In the genomic region with DNA sequence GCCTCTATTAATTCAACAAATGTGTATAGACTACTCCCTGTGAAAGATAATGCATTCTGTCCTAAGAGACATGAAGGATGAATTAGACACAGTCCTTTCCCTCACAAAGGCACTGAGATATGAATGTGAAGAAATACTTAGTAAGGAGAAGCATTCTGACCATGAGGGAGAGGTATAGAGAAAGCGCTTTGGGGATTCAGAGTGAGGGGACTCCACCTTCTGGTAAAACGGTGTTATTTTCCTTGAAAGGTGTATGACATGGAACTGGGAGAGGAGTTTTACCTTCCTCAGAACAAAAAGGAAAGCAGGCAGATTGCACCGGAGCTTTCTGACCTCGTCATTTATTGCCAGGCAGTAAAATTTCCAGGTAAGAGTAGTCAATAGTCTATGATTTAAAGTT, we compare ENCODE assay signal across 21 mouse cellular contexts.
A peak's percentile ranks its signal among the peaks of the same experiment; 100 is the strongest.
DNase-seq lines count a peak whose midpoint lies in the region; ATAC-seq and TF ChIP-seq lines count a peak whose summit lies in the region.
"Had no signal": no experiment of that assay in that cellular context is flagged by ENCODE, and none has a peak within 500 bp of the region (broad histone marks: within the 10 kb centered on the region; RNA-seq: fewer than 3 reads in every experiment).

No protein-coding gene starts in this region.

- no peaks in the 10 kb centered on the region for H3K27me3 ChIP-seq in forebrain, postnatal 0 days (ENCODE audit: insufficient read depth, low read length)
- H3K27me3 ChIP-seq in forebrain, embryonic 15.5 days = no peaks in the 10 kb centered on the region
- no peaks in the 10 kb centered on the region for H3K27me3 ChIP-seq in kidney, postnatal 0 days (ENCODE audit: insufficient read depth, low read length)
- no peaks in the 10 kb centered on the region for H3K27me3 ChIP-seq in midbrain, postnatal 0 days (ENCODE audit: insufficient read depth, low read length)
- H3K27me3 ChIP-seq in midbrain, embryonic 16.5 days (ENCODE audit: control insufficient read depth, insufficient read depth, low read depth, low read length) = no peaks in the 10 kb centered on the region
- no peaks in the 10 kb centered on the region for H3K27me3 ChIP-seq in stomach, postnatal 0 days (ENCODE audit: control insufficient read depth, insufficient read depth, low read length)
- H3K27me3 ChIP-seq: heart, embryonic 15.5 days; hindbrain, embryonic 13.5 days; neural tube, embryonic 15.5 days had no signal

- peak; percentile 50 for TF ChIP-seq CTCF in forebrain, postnatal 0 days (IDR thresholded peaks at IDR 0.05; ENCODE audit: low read depth)
- TF ChIP-seq CTCF in kidney, postnatal 0 days (IDR thresholded peaks at IDR 0.05; ENCODE audit: low read depth) = peak; percentile 61
- TF ChIP-seq CTCF in midbrain, postnatal 0 days (IDR thresholded peaks at IDR 0.05) = peak; percentile 65
- TF ChIP-seq CTCF in stomach, postnatal 0 days (IDR thresholded peaks at IDR 0.05; ENCODE audit: low read depth) = peak; percentile 53

- 66% methylated on average over 4 of the region's 4 CpGs for WGBS in forebrain, postnatal 0 days
- WGBS in forebrain, embryonic 15.5 days = 64% methylated on average over 4 of the region's 4 CpGs
- WGBS in kidney, postnatal 0 days = 47% methylated on average over 4 of the region's 4 CpGs
- 69% methylated on average over 4 of the region's 4 CpGs for WGBS in midbrain, postnatal 0 days
- WGBS in midbrain, embryonic 16.5 days = 69% methylated on average over 4 of the region's 4 CpGs
- WGBS in stomach, postnatal 0 days = 60% methylated on average over 4 of the region's 4 CpGs

- no peaks in the 10 kb centered on the region for H3K36me3 ChIP-seq in forebrain, postnatal 0 days (ENCODE audit: insufficient read depth)
- no peaks in the 10 kb centered on the region for H3K36me3 ChIP-seq in forebrain, embryonic 15.5 days
- H3K36me3 ChIP-seq in kidney, postnatal 0 days (ENCODE audit: insufficient read depth, low read length) = no peaks in the 10 kb centered on the region
- no peaks in the 10 kb centered on the region for H3K36me3 ChIP-seq in midbrain, postnatal 0 days (ENCODE audit: insufficient read depth, low read length)
- H3K36me3 ChIP-seq in midbrain, embryonic 16.5 days (ENCODE audit: control insufficient read depth, insufficient read depth, low read length) = no peaks in the 10 kb centered on the region
- H3K36me3 ChIP-seq in stomach, postnatal 0 days (ENCODE audit: control insufficient read depth, insufficient read depth, low read length) = peaks cover 2% of the 10 kb centered on the region; the same call in 1 of the 2 replicates
- H3K36me3 ChIP-seq: hindbrain, embryonic 13.5 days; midbrain, embryonic 10.5 days; neural tube, embryonic 15.5 days had no signal

- H3K4me3 ChIP-seq in forebrain, postnatal 0 days (ENCODE audit: low read depth, low read length) = no peak overlapping the region
- no peak overlapping the region for H3K4me3 ChIP-seq in forebrain, embryonic 15.5 days
- no peak overlapping the region for H3K4me3 ChIP-seq in kidney, postnatal 0 days (replicated peaks; ENCODE audit: low read depth, low read length)
- H3K4me3 ChIP-seq in midbrain, postnatal 0 days (ENCODE audit: low read depth, low read length) = no peak overlapping the region
- no peak overlapping the region for H3K4me3 ChIP-seq in midbrain, embryonic 16.5 days (ENCODE audit: low read depth, low read length)
- no peak overlapping the region for H3K4me3 ChIP-seq in stomach, postnatal 0 days (ENCODE audit: low read depth, low read length)
- H3K4me3 ChIP-seq: heart, embryonic 15.5 days; hindbrain, embryonic 13.5 days; midbrain, embryonic 10.5 days; myocyte; neural tube, embryonic 15.5 days had no signal

- H3K4me2 ChIP-seq in forebrain, postnatal 0 days (ENCODE audit: low read depth) = no peak overlapping the region
- H3K4me2 ChIP-seq in forebrain, embryonic 15.5 days (replicated peaks) = no peak overlapping the region
- H3K4me2 ChIP-seq in kidney, postnatal 0 days (ENCODE audit: low read length) = no peak overlapping the region
- no peak overlapping the region for H3K4me2 ChIP-seq in midbrain, postnatal 0 days (ENCODE audit: low read depth, low read length, poor library complexity, severe bottlenecking)
- no peak overlapping the region for H3K4me2 ChIP-seq in midbrain, embryonic 16.5 days (ENCODE audit: low read length)
- no peak overlapping the region for H3K4me2 ChIP-seq in stomach, postnatal 0 days (replicated peaks; ENCODE audit: low read depth)
- H3K4me2 ChIP-seq: heart, embryonic 15.5 days; hindbrain, embryonic 13.5 days; neural tube, embryonic 15.5 days had no signal

- peak; percentile 10 for DNase-seq in forebrain, postnatal 0 days
- peak; percentile 55 for DNase-seq in kidney, postnatal 0 days (ENCODE audit: low spot score)
- no peak for DNase-seq in kidney, postnatal 36 days
- DNase-seq in midbrain, postnatal 0 days (ENCODE audit: low spot score) = peak; percentile 45
- DNase-seq in stomach, postnatal 0 days (ENCODE audit: low spot score) = no peak
- DNase-seq in spleen, postnatal 36 days (ENCODE audit: low spot score in 2 of 2) = no peak
- DNase-seq: adrenal gland, adult 2 months; B cell, adult 2 months; gastrocnemius, postnatal 25 days; kidney, adult 11 months; left cerebral cortex, postnatal 4 days; liver; lung, adult 2 months had no signal

- ATAC-seq in forebrain, postnatal 0 days = no peak
- ATAC-seq in forebrain, embryonic 15.5 days (replicated peaks) = no peak
- no peak for ATAC-seq in kidney, postnatal 0 days (replicated peaks; ENCODE audit: low FRiP score, low read depth)
- no peak for ATAC-seq in midbrain, postnatal 0 days (ENCODE audit: low FRiP score)
- no peak for ATAC-seq in midbrain, embryonic 16.5 days
- no peak for ATAC-seq in stomach, postnatal 0 days (ENCODE audit: low FRiP score, low TSS enrichment)

- no peak overlapping the region for H3K9ac ChIP-seq in forebrain, postnatal 0 days
- H3K9ac ChIP-seq in forebrain, embryonic 15.5 days (replicated peaks) = no peak overlapping the region
- H3K9ac ChIP-seq in kidney, postnatal 0 days (ENCODE audit: low read depth, low read length) = no peak overlapping the region
- no peak overlapping the region for H3K9ac ChIP-seq in midbrain, postnatal 0 days (replicated peaks; ENCODE audit: low read length, poor library complexity, severe bottlenecking)
- no peak overlapping the region for H3K9ac ChIP-seq in midbrain, embryonic 16.5 days (ENCODE audit: low read depth, low read length)
- H3K9ac ChIP-seq in stomach, postnatal 0 days (ENCODE audit: low read length) = no peak overlapping the region
- H3K9ac ChIP-seq: heart, embryonic 15.5 days; hindbrain, embryonic 13.5 days; neural tube, embryonic 15.5 days had no signal

- H3K4me1 ChIP-seq in forebrain, postnatal 0 days (ENCODE audit: insufficient read depth) = no peaks in the 10 kb centered on the region
- no peaks in the 10 kb centered on the region for H3K4me1 ChIP-seq in forebrain, embryonic 15.5 days
- no peaks in the 10 kb centered on the region for H3K4me1 ChIP-seq in kidney, postnatal 0 days (replicated peaks; ENCODE audit: insufficient read depth, low read length)
- no peaks in the 10 kb centered on the region for H3K4me1 ChIP-seq in midbrain, postnatal 0 days (ENCODE audit: insufficient read depth, low read length)
- H3K4me1 ChIP-seq in midbrain, embryonic 16.5 days (ENCODE audit: control insufficient read depth, insufficient read depth, low read length) = no peaks in the 10 kb centered on the region
- H3K4me1 ChIP-seq in stomach, postnatal 0 days (replicated peaks; ENCODE audit: control insufficient read depth, insufficient read depth) = no peaks in the 10 kb centered on the region
- H3K4me1 ChIP-seq: heart, embryonic 15.5 days; hindbrain, embryonic 13.5 days; midbrain, embryonic 10.5 days; neural tube, embryonic 15.5 days had no signal

- H3K9me3 ChIP-seq in forebrain, postnatal 0 days (ENCODE audit: low read length) = no peaks in the 10 kb centered on the region
- H3K9me3 ChIP-seq in forebrain, embryonic 15.5 days = no peaks in the 10 kb centered on the region
- H3K9me3 ChIP-seq in kidney, postnatal 0 days (replicated peaks; ENCODE audit: low read length) = no peaks in the 10 kb centered on the region
- H3K9me3 ChIP-seq in midbrain, postnatal 0 days (ENCODE audit: low read length) = no peaks in the 10 kb centered on the region
- no peaks in the 10 kb centered on the region for H3K9me3 ChIP-seq in midbrain, embryonic 16.5 days (replicated peaks; ENCODE audit: control insufficient read depth, low read length, poor library complexity, severe bottlenecking)
- H3K9me3 ChIP-seq in stomach, postnatal 0 days (ENCODE audit: control insufficient read depth, low read length) = no peaks in the 10 kb centered on the region
- H3K9me3 ChIP-seq: heart, embryonic 15.5 days; hindbrain, embryonic 13.5 days; midbrain, embryonic 10.5 days; neural tube, embryonic 15.5 days had no signal

- TF ChIP-seq EP300 in stomach, postnatal 0 days (optimal IDR thresholded peaks at IDR 0.05) = no peak

- no peak overlapping the region for H3K27ac ChIP-seq in forebrain, postnatal 0 days (ENCODE audit: low read depth, low read length)
- no peak overlapping the region for H3K27ac ChIP-seq in forebrain, embryonic 15.5 days (replicated peaks)
- no peak overlapping the region for H3K27ac ChIP-seq in kidney, postnatal 0 days
- H3K27ac ChIP-seq in midbrain, postnatal 0 days (ENCODE audit: low read depth, low read length) = no peak overlapping the region
- no peak overlapping the region for H3K27ac ChIP-seq in midbrain, embryonic 16.5 days (ENCODE audit: low read length)
- H3K27ac ChIP-seq in stomach, postnatal 0 days (replicated peaks) = no peak overlapping the region
- H3K27ac ChIP-seq: heart, embryonic 15.5 days; hindbrain, embryonic 13.5 days; macrophage; midbrain, embryonic 10.5 days; neural tube, embryonic 15.5 days had no signal

Comparison
In these comparisons a context has a peak if more than half of its experiments do, and no peak if none do; other contexts are left out.
1. DNase-seq: peak in forebrain, postnatal 0 days (single experiment), kidney, postnatal 0 days (single experiment) and midbrain, postnatal 0 days (single experiment); none in kidney, postnatal 36 days (0 of 2), stomach, postnatal 0 days (single experiment) and spleen, postnatal 36 days (0 of 2).
2. Peak in every context shown above with its lines, with median percentiles within 50 percentile points of each other: CTCF ChIP-seq.